Comparison of ENCODE assay signal across 18 mouse cellular contexts in the genomic region with DNA sequence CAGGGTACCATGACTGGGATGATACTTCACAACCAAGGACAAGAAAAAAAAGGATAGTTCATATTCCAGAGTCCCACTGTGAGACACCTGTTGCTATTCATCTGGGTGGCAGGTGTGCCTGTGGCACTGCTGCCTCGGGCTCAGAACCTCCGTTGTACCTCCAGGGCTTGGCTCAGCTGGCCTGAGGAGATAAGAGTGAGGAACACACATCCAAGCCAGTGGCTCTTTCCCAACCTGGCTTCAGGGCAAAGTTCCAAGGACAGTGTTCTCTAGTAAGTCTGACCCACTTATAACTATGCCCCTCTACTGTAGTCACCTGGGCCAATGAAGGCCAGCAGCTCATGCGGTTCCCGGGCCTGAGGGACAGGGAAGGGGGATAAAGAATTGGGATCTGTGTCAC. TPM values are rescaled to one million over a fixed set of nuclear protein-coding genes. Genes with fewer than 3 reads are reported as not detected.
DNase-seq lines count a peak whose midpoint lies in the region; ATAC-seq and TF ChIP-seq lines count a peak whose summit lies in the region.
"Had no signal": no experiment of that assay in that cellular context is flagged by ENCODE, and none has a peak within 500 bp of the region (broad histone marks: within the 10 kb centered on the region; RNA-seq: fewer than 3 reads in every experiment).

No protein-coding gene starts in this region.

- no peak overlapping the region for H3K4me2 ChIP-seq in intestine, postnatal 0 days (replicated peaks; ENCODE audit: low read depth)
- H3K4me2 ChIP-seq: lung, embryonic 15.5 days had no signal

- no peak overlapping the region for H3K9ac ChIP-seq in intestine, postnatal 0 days (ENCODE audit: low read depth, low read length)
- H3K9ac ChIP-seq: forebrain, postnatal 0 days; lung, embryonic 15.5 days had no signal

- no peak for ATAC-seq in intestine, postnatal 0 days
- ATAC-seq: forebrain, postnatal 0 days had no signal

- H3K27me3 ChIP-seq in intestine, postnatal 0 days (replicated peaks; ENCODE audit: control insufficient read depth, insufficient read depth, low read length) = no peaks in the 10 kb centered on the region
- H3K27me3 ChIP-seq: lung, embryonic 15.5 days; megakaryocyte, embryonic 14.5 days had no signal

- no peak for DNase-seq in gastrocnemius, adult 2 months
- no peak for DNase-seq in gastrocnemius, postnatal 4 days (ENCODE audit: low spot score in 2 of 2)
- DNase-seq in adrenal gland, postnatal 36 days = peak; percentile 60 to 74
- DNase-seq in skeletal muscle tissue, adult 2 months (ENCODE audit: low read depth, low spot score) = peak; percentile 44
- DNase-seq in lung, adult 18-20 months = no peak
- no peak for DNase-seq in Muller cell, postnatal 12 days (ENCODE audit: inconsistent ontology term)
- no peak for DNase-seq in kidney, adult 8-10 months
- DNase-seq: B cell, adult 2 months; cerebellum, adult 11 months; forebrain, postnatal 0 days; gastrocnemius, postnatal 25 days; kidney, adult 18-20 months had no signal

- no peaks in the 10 kb centered on the region for H3K9me3 ChIP-seq in intestine, postnatal 0 days (ENCODE audit: control insufficient read depth)
- H3K9me3 ChIP-seq: G1E; lung, embryonic 15.5 days; megakaryocyte, embryonic 14.5 days had no signal

- 0 out of 2 replicates have a peak overlapping the region, but pooled peaks have one; percentile 20 for H3K27ac ChIP-seq in gastrocnemius, adult 2 months
- H3K27ac ChIP-seq in intestine, postnatal 0 days (ENCODE audit: low read depth, low read length) = peak overlapping the region; percentile 68; the same call in 1 of the 2 replicates
- H3K27ac ChIP-seq: lung, embryonic 15.5 days had no signal

- H3K4me3 ChIP-seq in gastrocnemius, adult 2 months = no peak overlapping the region
- no peak overlapping the region for H3K4me3 ChIP-seq in intestine, postnatal 0 days (ENCODE audit: low read depth, low read length)
- H3K4me3 ChIP-seq: lung, embryonic 15.5 days; megakaryocyte, embryonic 14.5 days had no signal

- WGBS in intestine, postnatal 0 days = 52% methylated on average over 4 of the region's 4 CpGs

- peaks cover 44% of the 10 kb centered on the region for H3K36me3 ChIP-seq in intestine, postnatal 0 days (ENCODE audit: control insufficient read depth, insufficient read depth)

- peaks cover 3% of the 10 kb centered on the region; the same call in 1 of the 2 replicates for H3K4me1 ChIP-seq in intestine, postnatal 0 days (replicated peaks; ENCODE audit: control insufficient read depth, insufficient read depth, low read length)

- no peak for TF ChIP-seq CTCF in gastrocnemius, adult 2 months (IDR thresholded peaks at IDR 0.05)
- no peak for TF ChIP-seq CTCF in intestine, postnatal 0 days (IDR thresholded peaks at IDR 0.05; ENCODE audit: low read depth)

- intact Hi-C loops in gastrocnemius, adult 2 months (cut with DNase I) = loop anchor here (2.0 kb wide), 1 partner anchor 15 kb away; no protein-coding TSS in a partner anchor

RNA-seq across cellular contexts. Expression of gene Pmf1, which starts 1.6 kb away (rescaled TPM):
- total RNA-seq in gastrocnemius, adult 2 months (2021) = 10 to 100 TPM; 16.2 to 19.7 TPM
- 10 to 100 TPM; 52.2 to 59.1 TPM for total RNA-seq in gastrocnemius, postnatal 4 days (2021)
- 10 to 100 TPM; 29.4 to 43.1 TPM for total RNA-seq in adrenal gland, postnatal 36 days (2021)
- 61.2 and 62.5 TPM in 2 replicates for polyA plus RNA-seq in intestine, postnatal 0 days (2015; fragmentation: Nextera tagmentation; extraction: Ambion mirVana)

RNA-seq across cellular contexts. Expression of gene Slc25a44, which starts 13.3 kb away (rescaled TPM):
- total RNA-seq in gastrocnemius, adult 2 months (2021) = 10 to 100 TPM; 16.1 to 18.5 TPM
- total RNA-seq in gastrocnemius, postnatal 4 days (2021) = 10 to 100 TPM; 12.1 to 13.3 TPM
- total RNA-seq in adrenal gland, postnatal 36 days (2021) = 10 to 100 TPM; 47.2 to 48.1 TPM
- polyA plus RNA-seq in intestine, postnatal 0 days (2015; fragmentation: Nextera tagmentation; extraction: Ambion mirVana) = 30.4 and 31.7 TPM in 2 replicates

RNA-seq across cellular contexts. Expression of gene Bglap, which starts 27.4 kb away (rescaled TPM):
- not detected for total RNA-seq in gastrocnemius, adult 2 months (2021)
- total RNA-seq in gastrocnemius, postnatal 4 days (2021) = 1 to 10 TPM in 1 of 2 experiments, not detected in 1; 1.4 TPM
- 1 to 10 TPM in 1 of 2 experiments, under 1 TPM in 1; 0.99 to 1.9 TPM for total RNA-seq in adrenal gland, postnatal 36 days (2021)
- polyA plus RNA-seq in intestine, postnatal 0 days (2015; fragmentation: Nextera tagmentation; extraction: Ambion mirVana) = not detected in 2 replicates
- total RNA-seq: G1E; hematopoietic stem cell, adult 5-6 weeks had no signal
- polyA plus RNA-seq: forebrain, postnatal 0 days; G1E; lung, embryonic 15.5 days had no signal

RNA-seq across cellular contexts. Expression of gene Bglap2, which starts 33.2 kb away (rescaled TPM):
- not detected for total RNA-seq in gastrocnemius, adult 2 months (2021)
- total RNA-seq in gastrocnemius, postnatal 4 days (2021) = not detected
- total RNA-seq in adrenal gland, postnatal 36 days (2021) = not detected
- polyA plus RNA-seq in intestine, postnatal 0 days (2015; fragmentation: Nextera tagmentation; extraction: Ambion mirVana) = not detected in 2 replicates
- total RNA-seq: G1E; gastrocnemius, postnatal 25 days; hematopoietic stem cell, adult 5-6 weeks; left cerebral cortex, postnatal 10 days had no signal
- polyA plus RNA-seq: forebrain, postnatal 0 days; G1E; lung, embryonic 15.5 days had no signal

RNA-seq across cellular contexts. Expression of gene Bglap3, which starts 39.1 kb away (rescaled TPM):
- not detected for total RNA-seq in gastrocnemius, adult 2 months (2021)
- under 1 TPM in 1 of 2 experiments, not detected in 1; 0.27 TPM for total RNA-seq in gastrocnemius, postnatal 4 days (2021)
- under 1 TPM in 1 of 2 experiments, not detected in 1; 0.76 TPM for total RNA-seq in adrenal gland, postnatal 36 days (2021)
- polyA plus RNA-seq in intestine, postnatal 0 days (2015; fragmentation: Nextera tagmentation; extraction: Ambion mirVana) = 72.5 and 81.0 TPM in 2 replicates
- total RNA-seq: forebrain, postnatal 0 days; hematopoietic stem cell, adult 5-6 weeks had no signal
- polyA plus RNA-seq: forebrain, postnatal 0 days; G1E; lung, embryonic 15.5 days had no signal

Comparison
In these comparisons a context has a peak if more than half of its experiments do, and no peak if none do; other contexts are left out.
1. DNase-seq: peak in adrenal gland, postnatal 36 days (2 of 2) and skeletal muscle tissue, adult 2 months (single experiment); none in gastrocnemius, adult 2 months (single experiment), gastrocnemius, postnatal 4 days (0 of 2), lung, adult 18-20 months (0 of 2), Muller cell, postnatal 12 days (single experiment) and kidney, adult 8-10 months (0 of 2).